Mouse (Mus musculus): ENCODE measurements around the gene Vmn1r66. TPM values are rescaled to one million over a fixed set of nuclear protein-coding genes. Genes with fewer than 3 reads are reported as not detected.
"Not testable (repeated sequence)": the region's sequence is repeated elsewhere in the genome, so short reads cannot be mapped to it uniquely, and the experiment has no call there.

Vmn1r66 gene
- not detected in 2 replicates for polyA plus RNA-seq (2014; fragmentation: Nextera tagmentation; extraction: Ambion mirVana)

DNA sequence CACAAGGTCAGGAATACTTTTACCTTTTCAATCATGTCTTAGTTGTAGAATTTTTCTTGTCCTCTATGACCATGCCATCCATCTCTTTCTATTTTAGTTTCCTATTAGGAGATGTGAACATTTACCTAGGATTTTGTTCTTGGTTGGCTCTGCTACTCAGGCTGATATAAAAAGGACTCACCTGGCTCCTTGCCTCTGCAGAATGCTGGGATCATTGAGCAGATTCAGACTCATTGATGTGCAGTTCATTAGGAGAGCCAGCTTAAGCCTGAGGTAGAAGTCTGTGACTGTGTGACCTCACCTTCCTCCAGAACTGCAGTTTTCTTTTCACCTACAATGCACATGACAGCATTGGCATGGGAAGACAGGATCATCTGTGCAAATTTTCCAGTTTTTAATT, at the start of gene Vmn1r66:
Gene Vmn1r66 (minus strand): TSS at position 101 of the 400 bp plus-strand sequence.
- H3K27ac ChIP-seq (ENCODE audit: low read depth, low read length) = no peak within 1 kb of the TSS
- peaks cover 11% of the 10 kb centered on the region for H3K9me3 ChIP-seq (ENCODE audit: control insufficient read depth, low read length)
- no peak within 1 kb of the TSS for H3K4me3 ChIP-seq (ENCODE audit: low read depth, low read length)
- no peaks in the 10 kb centered on the region for H3K4me1 ChIP-seq (ENCODE audit: control insufficient read depth, insufficient read depth, low read length)
- ATAC-seq (ENCODE audit: low read depth) = no peak
- no peaks in the 10 kb centered on the region for H3K27me3 ChIP-seq (ENCODE audit: control insufficient read depth, insufficient read depth, low read length)
- no peaks in the 10 kb centered on the region for H3K36me3 ChIP-seq (ENCODE audit: control insufficient read depth, insufficient read depth, low read length)
- no peak within 1 kb of the TSS for H3K9ac ChIP-seq (replicated peaks; ENCODE audit: low read depth, low read length)
- no peak within 1 kb of the TSS for H3K4me2 ChIP-seq (ENCODE audit: low read depth, low read length)

DNA sequence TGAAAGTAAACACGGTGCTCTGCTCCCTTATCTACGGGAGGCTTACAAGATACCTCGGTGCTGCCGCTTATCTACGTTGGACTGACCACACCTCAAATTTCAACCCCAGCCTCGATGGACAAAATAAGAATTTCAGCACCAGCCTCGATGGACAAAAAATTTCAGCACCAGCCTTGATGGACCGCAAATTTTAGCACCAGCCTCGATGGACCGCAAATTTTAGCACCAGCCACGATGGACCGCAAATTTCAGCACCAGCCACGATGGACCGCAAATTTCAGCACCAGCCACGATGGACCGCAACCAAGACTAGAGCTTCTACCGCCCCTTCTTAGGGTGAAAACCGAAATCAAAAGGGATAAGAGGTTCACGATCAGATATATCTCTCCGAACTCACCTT, 47.7 kb upstream of the Vmn1r66 start:
- 76% methylated on average over 16 of the region's 20 CpGs for WGBS
- H3K4me3 ChIP-seq (ENCODE audit: low read depth, low read length); H3K27ac ChIP-seq (ENCODE audit: low read depth, low read length); ATAC-seq (ENCODE audit: low read depth); H3K9me3 ChIP-seq (ENCODE audit: control insufficient read depth, low read length); H3K4me1 ChIP-seq (ENCODE audit: control insufficient read depth, insufficient read depth, low read length); H3K9ac ChIP-seq (replicated peaks; ENCODE audit: low read depth, low read length); H3K36me3 ChIP-seq (ENCODE audit: control insufficient read depth, insufficient read depth, low read length); H3K27me3 ChIP-seq (ENCODE audit: control insufficient read depth, insufficient read depth, low read length); H3K4me2 ChIP-seq (ENCODE audit: low read depth, low read length): not testable (repeated sequence)

DNA sequence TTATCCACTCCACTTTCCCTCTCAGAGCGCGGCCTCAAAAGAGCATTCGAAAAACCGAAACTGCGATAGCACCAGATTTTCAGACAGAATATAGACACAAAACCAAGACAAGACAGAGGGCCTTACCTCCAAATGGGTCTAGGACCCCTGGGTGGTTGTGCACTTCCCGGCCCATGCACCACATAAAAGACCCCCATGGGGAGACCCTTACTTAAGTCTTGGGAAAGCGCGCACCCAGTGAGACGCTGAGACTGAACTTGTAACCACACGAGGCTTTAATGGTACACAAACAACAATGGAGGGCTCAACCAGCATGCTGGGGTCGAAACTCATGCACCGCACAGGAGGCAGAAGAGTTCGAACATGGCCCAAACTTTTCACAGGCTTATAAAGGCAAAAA, 25.7 kb downstream of the Vmn1r66 start:
- 95% methylated on average over 13 of the region's 13 CpGs for WGBS

DNA sequence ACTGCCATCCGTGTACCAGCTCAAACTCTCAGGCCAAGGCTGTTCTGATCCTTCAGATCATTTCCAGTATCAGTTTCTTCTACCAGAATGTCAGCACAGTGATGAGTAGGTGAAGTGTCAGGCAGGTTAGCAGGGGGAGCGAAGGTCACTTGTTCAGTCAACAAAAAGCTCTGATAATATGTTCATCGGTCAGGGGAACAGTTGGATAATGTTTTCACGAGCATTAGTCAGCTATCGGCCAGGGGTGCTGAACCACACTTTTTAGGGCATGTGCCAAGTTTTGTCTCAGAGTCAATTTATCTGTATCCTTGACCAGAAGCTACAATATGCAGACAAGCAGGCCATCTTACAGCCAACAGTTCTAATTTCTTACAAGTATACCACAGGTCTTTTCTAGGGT, 28.7 kb downstream of the Vmn1r66 start:
- 81% methylated on average over 5 of the region's 5 CpGs for WGBS
- H3K27me3 ChIP-seq (ENCODE audit: control insufficient read depth, insufficient read depth, low read length) = no peaks in the 10 kb centered on the region
- H3K4me2 ChIP-seq (ENCODE audit: low read depth, low read length) = no peak overlapping the region
- H3K27ac ChIP-seq (ENCODE audit: low read depth, low read length) = no peak overlapping the region
- H3K9me3 ChIP-seq (ENCODE audit: control insufficient read depth, low read length) = peaks cover 7% of the 10 kb centered on the region
- H3K36me3 ChIP-seq (ENCODE audit: control insufficient read depth, insufficient read depth, low read length) = no peaks in the 10 kb centered on the region
- no peak overlapping the region for H3K4me3 ChIP-seq (ENCODE audit: low read depth, low read length)
- no peak for ATAC-seq (ENCODE audit: low read depth)
- no peaks in the 10 kb centered on the region for H3K4me1 ChIP-seq (ENCODE audit: control insufficient read depth, insufficient read depth, low read length)
- no peak overlapping the region for H3K9ac ChIP-seq (replicated peaks; ENCODE audit: low read depth, low read length)

More for the DNA sequence above, 25.7 kb downstream of the Vmn1r66 start:
- Histone ChIP-seq H3K9me3 (ENCODE audit: control insufficient read depth, low read length) (peaks cover 9% of the 10 kb centered on the region), H3K27me3 (ENCODE audit: control insufficient read depth, insufficient read depth, low read length) (no peaks in the 10 kb centered on the region), H3K4me1 (ENCODE audit: control insufficient read depth, insufficient read depth, low read length) (no peaks in the 10 kb centered on the region), H3K36me3 (ENCODE audit: control insufficient read depth, insufficient read depth, low read length) (no peaks in the 10 kb centered on the region), H3K27ac (ENCODE audit: low read depth, low read length) (no peak overlapping the region), H3K9ac (replicated peaks; ENCODE audit: low read depth, low read length) (no peak overlapping the region), H3K4me2 (ENCODE audit: low read depth, low read length) (no peak overlapping the region), H3K4me3 (ENCODE audit: low read depth, low read length) (no peak overlapping the region)
- ATAC-seq (ENCODE audit: low read depth) = no peak

Other genes with a start within 250 kb of the Vmn1r66 start
- not detected in 2 replicates for gene Vmn2r50, start 224.7 kb downstream of the Vmn1r66 start, polyA plus RNA-seq (2014; fragmentation: Nextera tagmentation; extraction: Ambion mirVana)
- not detected in 2 replicates for gene Vmn2r51, start 172.3 kb downstream of the Vmn1r66 start, polyA plus RNA-seq (2014; fragmentation: Nextera tagmentation; extraction: Ambion mirVana)
- gene Vmn2r52, start 101.4 kb downstream of the Vmn1r66 start, polyA plus RNA-seq (2014; fragmentation: Nextera tagmentation; extraction: Ambion mirVana) = not detected in 2 replicates
- not detected in 2 replicates for gene Vmn1r67, start 165.3 kb upstream of the Vmn1r66 start, polyA plus RNA-seq (2014; fragmentation: Nextera tagmentation; extraction: Ambion mirVana)
- gene Zik1, start 217.4 kb upstream of the Vmn1r66 start, polyA plus RNA-seq (2014; fragmentation: Nextera tagmentation; extraction: Ambion mirVana) = 33.9 and 43.4 TPM in 2 replicates